Mouse (Mus musculus) limb, embryonic 15.5 days (tissue): ENCODE measurements around the gene Dnah2. TPM values are rescaled to one million over a fixed set of nuclear protein-coding genes. Genes with fewer than 3 reads are reported as not detected.

ENCODE experiments used
- ATAC-seq: fragments of 200-750 bp; cut with Nextera tagmentation; 2 replicates; pipeline ENCODE4 v1.8.0; 2017; ENCODE audit warnings: low read depth, moderate TSS enrichment; ENCODE audit not compliant: insufficient number of reproducible peaks, low FRiP score, low TSS enrichment
- H3K27ac ChIP-seq: fragments of 300-500 bp; sonication (generic); 2 replicates; pipeline ENCODE4 v1.5.1; 2015; ENCODE audit warnings: moderate library complexity, mild to moderate bottlenecking, inconsistent platforms
- H3K27me3 ChIP-seq: fragments of 300-500 bp; sonication (generic); 2 replicates; pipeline ENCODE4 v1.6.1; 2015; ENCODE audit warnings: inconsistent platforms
- H3K36me3 ChIP-seq: fragments of 300-500 bp; sonication (generic); 2 replicates; pipeline ENCODE4 v1.6.1; 2015; ENCODE audit warnings: inconsistent platforms
- H3K4me1 ChIP-seq: fragments of 300-500 bp; sonication (generic); 2 replicates; pipeline ENCODE4 v1.6.1; 2015; ENCODE audit warnings: inconsistent platforms
- H3K4me2 ChIP-seq: fragments of 300-500 bp; sonication (generic); 2 replicates; pipeline ENCODE4 v1.6.1; 2015; ENCODE audit warnings: mild to moderate bottlenecking, inconsistent platforms
- H3K4me3 ChIP-seq: fragments of 300-500 bp; sonication (generic); 2 replicates; pipeline ENCODE4 v1.5.1; 2015; ENCODE audit warnings: mild to moderate bottlenecking, inconsistent platforms
- H3K9ac ChIP-seq: fragments of 300-500 bp; sonication (generic); 2 replicates; pipeline ENCODE4 v1.6.1; 2015; ENCODE audit warnings: inconsistent platforms
- H3K9me3 ChIP-seq: fragments of 300-500 bp; sonication (generic); 2 replicates; pipeline ENCODE4 v1.6.1; 2016; ENCODE audit warnings: inconsistent platforms
- WGBS: fragments of 180-500 bp; shearing (Covaris S2); methylation state at CpG from one replicate; pipeline ENCODE4 v1.1.7; 2015; 5-methylcytosine and 5-hydroxymethylcytosine counted together
- polyA plus RNA-seq: library from polyadenylated mRNA; unstranded; fragments of >200 nt; fragmentation: Nextera tagmentation; extraction: Ambion mirVana; gene quantifications from 2 replicates; pipeline ENCODE4 v1.2.1, GENCODE M21; 2015

The Dnah2 gene
- 2.0 and 3.0 TPM in 2 replicates for polyA plus RNA-seq

- Histone ChIP-seq H3K9ac (peak within 1 kb of the TSS; percentile 2; the same call in 1 of the 2 replicates), H3K36me3 (no peaks in the 10 kb centered on the region), H3K27me3 (no peaks in the 10 kb centered on the region), H3K4me1 (peaks cover 33% of the 10 kb centered on the region), H3K4me2 (no peak within 1 kb of the TSS), H3K9me3 (no peaks in the 10 kb centered on the region), H3K27ac (no peak within 1 kb of the TSS), H3K4me3 (no peak within 1 kb of the TSS)
- 34% methylated on average over 12 of the region's 12 CpGs for WGBS
- no peak for ATAC-seq
These were observed at the start of gene Dnah2 for GRCm38 (mm10) chr11:69549060-69549656. Gene Dnah2, minus strand, starts transcription at chr11:69549110.

GRCm38 (mm10) chr11:69594853-69595252 is 45.9 kb upstream of the Dnah2 start:
- no peaks in the 10 kb centered on the region for H3K27me3 ChIP-seq
- H3K4me2 ChIP-seq, result no peak overlapping the region
- H3K9ac ChIP-seq, result no peak overlapping the region
- peaks cover 8% of the 10 kb centered on the region for H3K4me1 ChIP-seq
- H3K36me3 ChIP-seq, result peaks cover 44% of the 10 kb centered on the region
- ATAC-seq, result no peak
- H3K27ac ChIP-seq, result no peak overlapping the region
- 91% methylated on average over 6 of the region's 6 CpGs for WGBS
- no peak overlapping the region for H3K4me3 ChIP-seq
- no peaks in the 10 kb centered on the region for H3K9me3 ChIP-seq

GRCm38 (mm10) chr11:69592799-69593198 is 43.9 kb upstream of the Dnah2 start:
- no peaks in the 10 kb centered on the region for H3K4me1 ChIP-seq
- H3K36me3 ChIP-seq, result peaks cover 64% of the 10 kb centered on the region
- no peaks in the 10 kb centered on the region for H3K27me3 ChIP-seq
- H3K9ac ChIP-seq, result no peak overlapping the region
- no peak for ATAC-seq
- 84% methylated on average over 4 of the region's 4 CpGs for WGBS
- peak overlapping the region; percentile 5 for H3K27ac ChIP-seq
- H3K9me3 ChIP-seq, result no peaks in the 10 kb centered on the region
- no peak overlapping the region for H3K4me2 ChIP-seq
- no peak overlapping the region for H3K4me3 ChIP-seq

- Histone ChIP-seq H3K4me3 (no peak overlapping the region), H3K4me2 (no peak overlapping the region), H3K36me3 (peaks cover 72% of the 10 kb centered on the region), H3K9me3 (no peaks in the 10 kb centered on the region), H3K27ac (peak overlapping the region; percentile 5), H3K4me1 (no peaks in the 10 kb centered on the region), H3K9ac (no peak overlapping the region), H3K27me3 (no peaks in the 10 kb centered on the region)
- ATAC-seq, result 0 out of 2 replicates have a peak, but pooled peaks have one; percentile 30
- 74% methylated on average over 7 of the region's 7 CpGs for WGBS
These were observed 43.2 kb upstream of the Dnah2 start for GRCm38 (mm10) chr11:69591899-69592637.

GRCm38 (mm10) chr11:69591424-69591823 is 42.5 kb upstream of the Dnah2 start:
- no peak for ATAC-seq

GRCm38 (mm10) chr11:69590622-69591021 is 41.7 kb upstream of the Dnah2 start:
- Histone ChIP-seq H3K27ac (no peak overlapping the region), H3K4me3 (no peak overlapping the region), H3K27me3 (no peaks in the 10 kb centered on the region), H3K9ac (no peak overlapping the region), H3K36me3 (peaks cover 79% of the 10 kb centered on the region), H3K4me1 (no peaks in the 10 kb centered on the region), H3K4me2 (no peak overlapping the region), H3K9me3 (no peaks in the 10 kb centered on the region)
- 93% methylated on average over 8 of the region's 8 CpGs for WGBS
- ATAC-seq, result no peak

More at GRCm38 (mm10) chr11:69591424-69591823, 42.5 kb upstream of the Dnah2 start:
- Histone ChIP-seq H3K27ac (no peak overlapping the region), H3K27me3 (no peaks in the 10 kb centered on the region), H3K36me3 (peaks cover 78% of the 10 kb centered on the region), H3K4me2 (no peak overlapping the region), H3K4me1 (no peaks in the 10 kb centered on the region), H3K4me3 (no peak overlapping the region), H3K9ac (no peak overlapping the region), H3K9me3 (no peaks in the 10 kb centered on the region)
- 82% methylated on average over 3 of the region's 3 CpGs for WGBS

GRCm38 (mm10) chr11:69589207-69589834 is 40.4 kb upstream of the Dnah2 start:
- peaks cover 74% of the 10 kb centered on the region for H3K36me3 ChIP-seq
- no peaks in the 10 kb centered on the region for H3K27me3 ChIP-seq
- H3K9ac ChIP-seq, result no peak overlapping the region
- 90% methylated on average over 22 of the region's 22 CpGs for WGBS
- H3K4me1 ChIP-seq, result no peaks in the 10 kb centered on the region
- H3K27ac ChIP-seq, result no peak overlapping the region
- no peak for ATAC-seq
- no peak overlapping the region for H3K4me2 ChIP-seq
- H3K4me3 ChIP-seq, result no peak overlapping the region
- H3K9me3 ChIP-seq, result no peaks in the 10 kb centered on the region

- Histone ChIP-seq H3K4me2 (no peak overlapping the region), H3K4me1 (0 out of 2 replicates have a peak, but pooled peaks cover 8% of the 10 kb centered on the region), H3K4me3 (no peak overlapping the region), H3K27me3 (no peaks in the 10 kb centered on the region), H3K27ac (no peak overlapping the region), H3K9ac (no peak overlapping the region), H3K9me3 (no peaks in the 10 kb centered on the region), H3K36me3 (peaks cover 51% of the 10 kb centered on the region)
- no peak for ATAC-seq
- 84% methylated on average over 7 of the region's 7 CpGs for WGBS
These were observed 36.9 kb upstream of the Dnah2 start for GRCm38 (mm10) chr11:69585718-69586325.

- Histone ChIP-seq H3K36me3 (peaks cover 42% of the 10 kb centered on the region), H3K9me3 (no peaks in the 10 kb centered on the region), H3K27me3 (no peaks in the 10 kb centered on the region), H3K4me2 (no peak overlapping the region), H3K9ac (no peak overlapping the region), H3K27ac (no peak overlapping the region), H3K4me3 (no peak overlapping the region), H3K4me1 (0 out of 2 replicates have a peak, but pooled peaks cover 8% of the 10 kb centered on the region)
- WGBS, result 95% methylated on average over 13 of the region's 13 CpGs
- no peak for ATAC-seq
These were observed 36.0 kb upstream of the Dnah2 start for GRCm38 (mm10) chr11:69584937-69585336.

GRCm38 (mm10) chr11:69584008-69584407 is 35.1 kb upstream of the Dnah2 start:
- no peak overlapping the region for H3K9ac ChIP-seq
- H3K36me3 ChIP-seq, result peaks cover 33% of the 10 kb centered on the region
- no peak overlapping the region for H3K27ac ChIP-seq
- H3K9me3 ChIP-seq, result no peaks in the 10 kb centered on the region
- H3K4me1 ChIP-seq, result 0 out of 2 replicates have a peak, but pooled peaks cover 8% of the 10 kb centered on the region
- no peak for ATAC-seq
- H3K4me2 ChIP-seq, result no peak overlapping the region
- 78% methylated on average over 7 of the region's 7 CpGs for WGBS
- H3K4me3 ChIP-seq, result no peak overlapping the region
- H3K27me3 ChIP-seq, result no peaks in the 10 kb centered on the region

- Histone ChIP-seq H3K27ac (no peak overlapping the region; the same call in 1 of the 2 replicates), H3K4me1 (peaks cover 22% of the 10 kb centered on the region), H3K4me3 (peak overlapping the region; percentile 77), H3K9ac (peak overlapping the region; percentile 52; the same call in 1 of the 2 replicates), H3K9me3 (no peaks in the 10 kb centered on the region), H3K27me3 (no peaks in the 10 kb centered on the region), H3K4me2 (peak overlapping the region; percentile 80), H3K36me3 (peaks cover 16% of the 10 kb centered on the region)
- no peak for ATAC-seq
- 66% methylated on average over 9 of the region's 9 CpGs for WGBS
These were observed 33.4 kb upstream of the Dnah2 start for GRCm38 (mm10) chr11:69582230-69582805.
